Mouse (Mus musculus) hindbrain, embryonic 16.5 days (tissue): ENCODE data around the gene Gan. TPM values are rescaled to one million over a fixed set of nuclear protein-coding genes. Genes with fewer than 3 reads are reported as not detected.

Source experiments
- ATAC-seq: fragments of 200-750 bp; cut with Nextera tagmentation; 2 replicates; pipeline ENCODE4 v1.8.0; 2017; ENCODE audit warnings: moderate TSS enrichment, moderate library complexity
- H3K27ac ChIP-seq: fragments of 300-500 bp; sonication (generic); 2 replicates; pipeline ENCODE4 v1.5.1; 2014; ENCODE audit warnings: low read depth, mild to moderate bottlenecking, control low read depth, low read length, moderate library complexity
- H3K27me3 ChIP-seq: fragments of 300-500 bp; sonication (generic); replicated peaks from 2 replicates; pipeline ENCODE4 v1.6.1; 2014; ENCODE audit warnings: low read length; ENCODE audit not compliant: control insufficient read depth, insufficient read depth
- H3K36me3 ChIP-seq: fragments of 300-500 bp; sonication (generic); 2 replicates; pipeline ENCODE4 v1.6.1; 2014; ENCODE audit warnings: mild to moderate bottlenecking, low read length, moderate library complexity, mixed read lengths; ENCODE audit not compliant: control insufficient read depth, insufficient read depth
- H3K4me1 ChIP-seq: fragments of 300-500 bp; sonication (generic); 2 replicates; pipeline ENCODE4 v1.6.1; 2014; ENCODE audit warnings: low read depth, low read length; ENCODE audit not compliant: control insufficient read depth, insufficient read depth
- H3K4me2 ChIP-seq: fragments of 300-500 bp; sonication (generic); 2 replicates; pipeline ENCODE4 v1.6.1; 2014; ENCODE audit warnings: mild to moderate bottlenecking, low read length, control low read depth, moderate library complexity
- H3K4me3 ChIP-seq: fragments of 300-500 bp; sonication (generic); 2 replicates; pipeline ENCODE4 v1.5.1; 2014; ENCODE audit warnings: mild to moderate bottlenecking, low read length, control low read depth, moderate library complexity
- H3K9ac ChIP-seq: fragments of 300-500 bp; sonication (generic); 2 replicates; pipeline ENCODE4 v1.6.1; 2014; ENCODE audit warnings: low read depth, mild to moderate bottlenecking, control low read depth, low read length, moderate library complexity
- H3K9me3 ChIP-seq: fragments of 300-500 bp; sonication (generic); 2 replicates; pipeline ENCODE4 v1.6.1; 2014; ENCODE audit warnings: mild to moderate bottlenecking, low read length, moderate library complexity; ENCODE audit not compliant: control insufficient read depth
- WGBS: fragments of 180-500 bp; shearing (Covaris S2); extraction: QIAGEN DNeasy Blood & Tissue Kit; methylation state at CpG from one replicate; pipeline ENCODE4 v1.1.7; 2014; 5-methylcytosine and 5-hydroxymethylcytosine counted together
- polyA plus RNA-seq: library from polyadenylated mRNA; unstranded; fragments of >200 nt; fragmentation: Nextera tagmentation; extraction: Ambion mirVana; gene quantifications from 2 replicates; pipeline ENCODE4 v1.2.1, GENCODE M21; 2015

Gene Gan
- polyA plus RNA-seq, 1 experiment from 2014 or later: 2.8 TPM

DNA sequence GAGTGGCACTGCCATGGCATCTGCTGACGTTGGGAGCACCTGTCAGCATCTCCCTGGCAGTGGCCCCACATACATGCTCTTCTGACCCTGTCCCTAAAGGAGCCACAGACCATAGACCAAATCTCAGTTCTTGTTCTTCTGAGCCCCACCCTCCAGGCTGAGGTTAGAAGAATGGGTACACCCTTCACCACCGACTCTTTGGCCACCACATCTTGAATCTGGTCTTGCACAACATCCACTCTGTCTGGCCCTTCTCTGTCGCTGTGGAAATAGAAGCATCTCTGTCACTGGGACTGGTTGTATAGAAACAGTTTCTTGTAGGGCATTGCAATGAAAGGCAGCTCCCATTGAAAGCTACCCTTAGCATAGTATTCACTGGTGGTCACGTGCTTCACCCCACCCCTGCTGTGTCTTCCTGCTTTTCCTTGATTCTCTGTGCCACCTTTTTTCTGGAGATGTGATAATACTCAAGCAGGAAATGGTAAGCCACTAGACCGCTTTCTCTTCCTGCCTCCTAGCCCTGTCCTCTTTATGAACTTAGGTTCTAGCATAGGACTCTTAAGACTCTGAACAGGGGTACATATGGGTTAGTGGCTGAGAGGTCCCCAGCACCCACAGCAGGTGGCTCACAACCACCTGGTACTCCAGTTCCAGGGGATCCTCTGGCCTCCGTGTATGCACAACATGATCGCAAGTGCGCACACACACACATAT lies 25.9 kb downstream of the Gan start:
- no peaks in the 10 kb centered on the region for H3K9me3 ChIP-seq
- H3K4me2 ChIP-seq: no peak overlapping the region
- H3K36me3 ChIP-seq: peaks cover 4% of the 10 kb centered on the region; the same call in 1 of the 2 replicates
- no peak overlapping the region for H3K27ac ChIP-seq
- no peak for ATAC-seq
- H3K27me3 ChIP-seq: no peaks in the 10 kb centered on the region
- no peak overlapping the region for H3K9ac ChIP-seq
- no peaks in the 10 kb centered on the region for H3K4me1 ChIP-seq
- WGBS: 91% methylated on average over 8 of the region's 8 CpGs
- H3K4me3 ChIP-seq: no peak overlapping the region

DNA sequence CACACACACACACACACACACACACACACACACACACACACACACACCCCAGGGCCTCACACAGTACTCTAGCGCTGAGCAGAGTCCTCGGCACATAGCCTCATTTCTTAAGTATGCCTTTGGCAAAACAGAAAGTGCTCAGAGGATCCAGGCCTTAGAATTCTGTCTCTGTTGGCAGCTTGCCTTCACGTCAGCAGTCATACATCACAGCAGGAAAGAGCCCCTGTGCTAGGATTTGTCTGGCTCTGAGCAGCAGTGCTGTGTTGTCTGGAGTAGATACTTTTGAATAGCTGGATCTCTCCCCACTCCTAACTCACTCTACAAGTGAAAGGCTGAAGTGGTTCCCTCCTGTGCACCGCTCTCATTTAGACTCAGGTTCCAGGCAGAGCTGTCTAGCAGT lies 36.4 kb downstream of the Gan start:
- peak; percentile 66 for ATAC-seq
- Histone ChIP-seq H3K4me2 (no peak overlapping the region), H3K27me3 (no peaks in the 10 kb centered on the region), H3K27ac (no peak overlapping the region), H3K9ac (no peak overlapping the region), H3K9me3 (no peaks in the 10 kb centered on the region), H3K4me1 (peaks cover 7% of the 10 kb centered on the region), H3K36me3 (peaks cover 24% of the 10 kb centered on the region), H3K4me3 (no peak overlapping the region)
- WGBS: 55% methylated on average over 4 of the region's 4 CpGs

DNA sequence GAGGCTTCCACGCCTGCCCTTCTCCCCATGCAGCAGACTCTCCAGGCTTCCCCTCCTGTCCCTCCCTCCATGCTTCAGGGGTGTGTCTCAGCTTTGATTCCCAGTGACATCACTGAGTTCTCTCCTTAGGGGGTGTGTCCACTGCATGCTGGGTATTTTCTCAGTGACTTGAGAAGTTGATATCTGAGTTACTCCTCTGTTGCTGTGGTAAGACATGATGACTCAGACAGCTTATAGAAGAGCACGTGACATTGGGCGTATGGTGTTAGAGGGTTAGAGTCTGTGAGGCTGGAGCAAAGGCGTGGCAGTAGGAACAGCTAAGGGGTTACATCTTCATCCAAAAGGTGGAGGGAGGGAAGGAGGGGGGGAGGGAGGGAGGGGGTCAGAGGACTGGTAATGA lies 38.7 kb downstream of the Gan start:
- no peak overlapping the region for H3K4me2 ChIP-seq
- ATAC-seq: no peak
- 97% methylated on average over 4 of the region's 4 CpGs for WGBS
- H3K9ac ChIP-seq: no peak overlapping the region
- H3K27me3 ChIP-seq: no peaks in the 10 kb centered on the region
- peaks cover 12% of the 10 kb centered on the region for H3K36me3 ChIP-seq
- H3K27ac ChIP-seq: no peak overlapping the region
- no peaks in the 10 kb centered on the region for H3K9me3 ChIP-seq
- peaks cover 7% of the 10 kb centered on the region for H3K4me1 ChIP-seq
- no peak overlapping the region for H3K4me3 ChIP-seq

DNA sequence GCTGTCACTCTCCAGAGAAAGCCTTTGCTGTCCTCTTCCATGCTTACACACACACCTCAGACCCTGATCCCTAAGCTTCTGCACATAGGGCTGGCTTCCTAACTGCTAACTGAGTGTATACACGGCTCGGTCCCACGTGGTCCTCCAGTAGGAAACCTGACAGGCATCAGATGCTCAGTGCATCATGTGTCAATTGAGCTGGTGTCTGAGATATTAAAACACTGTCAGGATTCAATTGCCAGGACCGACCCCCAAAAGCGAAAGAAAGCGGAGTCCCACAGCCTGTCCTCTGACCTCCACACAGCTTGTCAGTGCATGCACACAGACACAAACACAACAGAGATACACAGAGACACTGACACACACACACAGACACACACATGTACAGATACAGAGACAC lies 39.6 kb downstream of the Gan start:
- H3K9me3 ChIP-seq: no peaks in the 10 kb centered on the region
- H3K27me3 ChIP-seq: no peaks in the 10 kb centered on the region
- ATAC-seq: no peak
- no peak overlapping the region for H3K4me2 ChIP-seq
- no peak overlapping the region for H3K27ac ChIP-seq
- peaks cover 9% of the 10 kb centered on the region for H3K36me3 ChIP-seq
- WGBS: 86% methylated on average over 6 of the region's 6 CpGs
- H3K4me3 ChIP-seq: no peak overlapping the region
- no peak overlapping the region for H3K9ac ChIP-seq
- peaks cover 7% of the 10 kb centered on the region for H3K4me1 ChIP-seq

DNA sequence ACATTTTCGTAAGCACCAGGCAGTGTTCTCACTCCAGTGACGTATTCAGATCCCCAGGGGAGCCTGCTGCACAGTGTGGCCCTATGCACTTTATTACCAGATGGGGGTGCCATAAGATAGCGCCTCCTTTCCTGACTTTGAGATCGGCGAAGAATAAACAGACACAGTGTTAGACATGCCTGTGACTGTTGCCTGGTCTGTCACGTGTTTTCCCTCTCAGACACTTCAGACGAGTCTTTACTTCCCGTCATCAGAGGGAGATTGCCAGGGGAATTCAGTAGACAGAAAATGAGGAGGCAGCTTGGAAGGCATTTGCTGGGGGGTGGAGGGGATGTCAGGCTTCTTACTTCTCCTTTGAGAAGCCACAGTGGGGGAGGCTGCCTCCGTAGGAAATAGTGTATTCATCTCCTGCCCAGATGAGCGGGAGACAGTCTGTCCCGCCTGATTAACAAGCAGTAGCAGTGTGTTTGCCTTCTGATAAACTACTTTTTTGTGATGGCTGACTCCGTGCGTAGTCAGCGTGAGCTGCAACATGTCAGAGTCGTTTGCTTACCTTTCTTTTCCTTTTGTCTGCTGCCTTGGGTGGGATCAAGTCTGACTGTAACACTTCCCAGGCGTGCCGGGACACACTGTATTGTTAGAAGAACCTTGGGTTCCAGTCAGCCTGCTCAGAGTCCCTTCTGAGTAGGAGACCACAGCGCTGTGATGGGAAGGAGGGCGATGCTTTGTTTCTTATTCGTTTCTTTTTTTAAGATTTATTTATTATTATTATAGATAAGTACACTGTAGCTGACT lies 40.4 kb downstream of the Gan start:
- Histone ChIP-seq H3K27me3 (no peaks in the 10 kb centered on the region), H3K4me3 (no peak overlapping the region), H3K27ac (peak overlapping the region; percentile 42; the same call in 1 of the 2 replicates), H3K9ac (no peak overlapping the region), H3K9me3 (no peaks in the 10 kb centered on the region), H3K36me3 (peaks cover 11% of the 10 kb centered on the region), H3K4me2 (peak overlapping the region; percentile 31), H3K4me1 (peaks cover 7% of the 10 kb centered on the region)
- peak; percentile 90 for ATAC-seq
- 33% methylated on average over 20 of the region's 20 CpGs for WGBS

DNA sequence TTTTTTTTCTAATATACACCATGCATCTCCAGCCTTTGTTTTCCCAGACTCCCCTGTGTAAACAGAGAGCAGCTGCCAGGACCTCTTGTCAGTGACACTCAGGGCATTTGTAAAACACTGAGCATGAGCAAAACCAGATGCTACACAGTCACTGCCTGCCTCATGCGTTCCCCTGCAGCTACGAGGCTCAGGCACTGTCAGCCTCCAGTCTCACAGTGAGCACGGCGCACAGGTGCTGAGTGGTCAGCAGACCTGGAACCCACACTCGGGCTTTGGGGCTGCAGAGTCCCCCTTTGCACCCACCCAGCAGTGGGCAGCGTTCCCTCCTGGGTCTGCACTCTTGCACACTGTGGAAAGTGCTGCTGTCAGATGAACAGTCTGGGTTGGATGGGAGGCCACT lies 41.7 kb downstream of the Gan start:
- ATAC-seq: no peak
- H3K4me3 ChIP-seq: no peak overlapping the region
- peaks cover 8% of the 10 kb centered on the region for H3K36me3 ChIP-seq
- 57% methylated on average over 6 of the region's 6 CpGs for WGBS
- H3K9ac ChIP-seq: no peak overlapping the region
- H3K27me3 ChIP-seq: no peaks in the 10 kb centered on the region
- H3K9me3 ChIP-seq: no peaks in the 10 kb centered on the region
- no peak overlapping the region for H3K27ac ChIP-seq
- H3K4me2 ChIP-seq: no peak overlapping the region
- peaks cover 7% of the 10 kb centered on the region for H3K4me1 ChIP-seq

DNA sequence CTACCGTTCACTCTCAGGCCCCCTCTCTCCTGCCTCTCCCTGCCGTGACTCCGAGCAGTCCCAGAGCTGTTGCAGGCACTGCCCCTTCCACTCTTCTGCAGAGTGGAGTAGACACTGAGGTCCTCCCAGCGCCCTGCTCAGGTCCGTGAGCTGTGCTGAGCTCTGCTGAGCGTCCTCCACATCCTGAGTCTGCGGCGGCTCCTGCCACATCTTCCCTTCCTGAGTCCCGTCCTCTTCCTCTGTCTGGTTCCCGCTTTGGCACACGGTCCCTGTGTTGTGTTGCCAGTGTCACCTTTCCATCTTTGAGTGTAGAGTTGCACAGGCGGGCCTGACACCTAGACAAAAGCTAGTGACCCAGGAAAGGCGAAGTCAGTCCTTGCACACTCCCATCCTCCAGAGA lies 42.4 kb downstream of the Gan start:
- no peak for ATAC-seq
- Histone ChIP-seq H3K4me2 (no peak overlapping the region), H3K9ac (no peak overlapping the region), H3K36me3 (peaks cover 8% of the 10 kb centered on the region), H3K27me3 (no peaks in the 10 kb centered on the region), H3K9me3 (no peaks in the 10 kb centered on the region), H3K27ac (no peak overlapping the region), H3K4me1 (peaks cover 7% of the 10 kb centered on the region), H3K4me3 (no peak overlapping the region)
- WGBS: 71% methylated on average over 13 of the region's 13 CpGs

DNA sequence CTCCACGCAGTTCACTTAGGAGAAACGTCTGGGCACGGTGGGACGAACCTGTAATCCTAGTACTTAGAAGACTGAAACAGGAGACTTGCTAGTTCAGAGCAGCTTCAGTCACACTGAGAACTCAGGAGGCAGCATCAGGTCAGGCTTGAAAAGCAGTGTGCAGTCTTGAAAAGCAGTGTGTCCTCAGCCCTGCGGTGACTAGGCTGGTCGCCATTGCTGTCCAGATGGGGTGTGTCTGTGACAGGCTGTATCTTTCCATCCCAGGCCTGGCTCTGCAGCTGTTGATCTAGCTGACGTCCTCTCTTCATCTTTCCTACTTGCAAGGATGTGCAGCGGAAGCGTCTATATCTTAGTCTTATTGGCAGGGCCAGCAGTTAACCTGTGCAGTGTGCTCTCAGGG lies 42.9 kb downstream of the Gan start:
- H3K9ac ChIP-seq: no peak overlapping the region
- no peak overlapping the region for H3K27ac ChIP-seq
- no peak overlapping the region for H3K4me2 ChIP-seq
- WGBS: 85% methylated on average over 9 of the region's 9 CpGs
- H3K9me3 ChIP-seq: no peaks in the 10 kb centered on the region
- ATAC-seq: no peak
- H3K36me3 ChIP-seq: peaks cover 8% of the 10 kb centered on the region
- H3K4me3 ChIP-seq: no peak overlapping the region
- H3K27me3 ChIP-seq: no peaks in the 10 kb centered on the region
- H3K4me1 ChIP-seq: peaks cover 7% of the 10 kb centered on the region

DNA sequence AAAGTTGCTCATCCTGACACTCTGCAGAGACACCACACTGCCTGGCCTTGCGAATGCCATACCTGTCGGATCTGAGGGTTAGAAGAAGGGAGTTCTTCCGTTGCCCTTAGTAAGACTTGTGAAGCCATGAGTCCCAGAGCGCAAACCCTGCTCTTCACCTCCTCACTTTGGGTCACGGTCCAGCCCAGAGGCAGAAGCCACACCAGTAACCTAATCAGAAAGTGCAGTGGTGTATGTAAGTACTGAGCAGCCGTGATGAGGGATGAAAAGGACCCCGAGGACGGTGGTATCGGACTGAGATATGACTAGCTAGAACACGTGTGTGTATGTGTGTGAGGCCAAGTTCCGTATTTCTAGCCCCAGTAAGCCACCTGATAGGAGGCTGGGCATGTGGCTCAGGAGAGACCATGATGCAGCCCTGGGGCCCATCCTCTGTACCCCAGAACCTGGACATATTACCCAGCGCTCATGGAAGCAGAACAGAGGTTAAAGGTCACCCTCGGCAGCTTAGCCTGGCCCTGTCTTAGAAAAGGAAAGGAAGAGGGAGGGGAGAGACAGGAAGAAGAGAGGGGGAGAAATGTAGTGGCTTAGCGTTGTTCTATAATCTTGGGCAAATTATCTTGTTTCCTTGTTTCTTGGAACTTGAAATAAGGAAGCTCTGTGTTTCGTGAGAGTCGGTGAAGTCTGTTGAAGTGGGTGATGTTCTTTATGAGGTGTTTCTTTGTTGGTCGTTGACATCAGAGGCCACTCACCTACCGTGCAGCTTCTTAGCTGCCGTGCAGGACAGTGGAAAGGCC lies 43.5 kb downstream of the Gan start:
- ATAC-seq: no peak
- Histone ChIP-seq H3K9ac (no peak overlapping the region), H3K36me3 (peaks cover 4% of the 10 kb centered on the region), H3K4me1 (peaks cover 7% of the 10 kb centered on the region), H3K9me3 (no peaks in the 10 kb centered on the region), H3K27me3 (no peaks in the 10 kb centered on the region), H3K4me3 (no peak overlapping the region), H3K27ac (no peak overlapping the region), H3K4me2 (no peak overlapping the region)
- WGBS: 83% methylated on average over 19 of the region's 19 CpGs
